Mouse (Mus musculus): ENCODE data around the gene Ipo13.
A peak's percentile ranks its signal among the peaks of the same experiment; 100 is the strongest.

The Ipo13 gene

GRCm38 (mm10) chr4:117914031-117914430, 768 bp downstream of the Ipo13 start:
- peak; percentile 30 for DNase-seq (ENCODE audit: low read depth, low spot score)

GRCm38 (mm10) chr4:117913421-117913820, 1.4 kb downstream of the Ipo13 start:
- no peak for DNase-seq (ENCODE audit: low read depth, low spot score)

GRCm38 (mm10) chr4:117912685-117913273, 2.0 kb downstream of the Ipo13 start:
- DNase-seq (ENCODE audit: low read depth, low spot score) = no peak

GRCm38 (mm10) chr4:117912131-117912561, 2.7 kb downstream of the Ipo13 start:
- no peak for DNase-seq (ENCODE audit: low read depth, low spot score)

GRCm38 (mm10) chr4:117908834-117909453, 5.9 kb downstream of the Ipo13 start:
- DNase-seq (ENCODE audit: low read depth, low spot score) = no peak

- no peak for DNase-seq (ENCODE audit: low read depth, low spot score)
These were observed 8.6 kb downstream of the Ipo13 start for GRCm38 (mm10) chr4:117906196-117906595.

GRCm38 (mm10) chr4:117904761-117905160, 10.0 kb downstream of the Ipo13 start:
- DNase-seq (ENCODE audit: low read depth, low spot score) = no peak

GRCm38 (mm10) chr4:117904094-117904493, 10.7 kb downstream of the Ipo13 start:
- no peak for DNase-seq (ENCODE audit: low read depth, low spot score)

- no peak for DNase-seq (ENCODE audit: low read depth, low spot score)
These were observed 16.7 kb downstream of the Ipo13 start for GRCm38 (mm10) chr4:117898111-117898510.

- no peak for DNase-seq (ENCODE audit: low read depth, low spot score)
These were observed 18.8 kb downstream of the Ipo13 start for GRCm38 (mm10) chr4:117896031-117896430.

- DNase-seq (ENCODE audit: low read depth, low spot score) = no peak
These were observed 19.5 kb downstream of the Ipo13 start for GRCm38 (mm10) chr4:117895339-117895738.

- DNase-seq (ENCODE audit: low read depth, low spot score) = no peak
These were observed 20.2 kb downstream of the Ipo13 start for GRCm38 (mm10) chr4:117894601-117895000.

GRCm38 (mm10) chr4:117893376-117893775, 21.4 kb downstream of the Ipo13 start:
- peak; percentile 49 for DNase-seq (ENCODE audit: low read depth, low spot score)

- peak; percentile 89 for DNase-seq (ENCODE audit: low read depth, low spot score)
These were observed 23.0 kb downstream of the Ipo13 start, which contains the start of gene Dph2 for GRCm38 (mm10) chr4:117891738-117892161. Dph2 (minus strand) TSS chr4:117892032.

- no peak for DNase-seq (ENCODE audit: low read depth, low spot score)
These were observed 24.0 kb downstream of the Ipo13 start for GRCm38 (mm10) chr4:117890750-117891149.

GRCm38 (mm10) chr4:117890031-117890430, 24.8 kb downstream of the Ipo13 start:
- no peak for DNase-seq (ENCODE audit: low read depth, low spot score)

GRCm38 (mm10) chr4:117889471-117889870, 25.3 kb downstream of the Ipo13 start:
- DNase-seq (ENCODE audit: low read depth, low spot score) = no peak

- no peak for DNase-seq (ENCODE audit: low read depth, low spot score)
These were observed 26.9 kb downstream of the Ipo13 start for GRCm38 (mm10) chr4:117887920-117888319.

GRCm38 (mm10) chr4:117887133-117887532, 27.7 kb downstream of the Ipo13 start, which contains the start of gene Atp6v0b:
Atp6v0b (minus strand) TSS chr4:117887333.
- peak; percentile 91 for DNase-seq (ENCODE audit: low read depth, low spot score)

- no peak for DNase-seq (ENCODE audit: low read depth, low spot score)
These were observed 28.2 kb downstream of the Ipo13 start for GRCm38 (mm10) chr4:117886644-117887043.

GRCm38 (mm10) chr4:117885994-117886393, 28.8 kb downstream of the Ipo13 start:
- DNase-seq (ENCODE audit: low read depth, low spot score) = no peak

- DNase-seq (ENCODE audit: low read depth, low spot score) = no peak
These were observed 29.7 kb downstream of the Ipo13 start for GRCm38 (mm10) chr4:117885093-117885492.

- DNase-seq (ENCODE audit: low read depth, low spot score) = no peak
These were observed 30.7 kb downstream of the Ipo13 start for GRCm38 (mm10) chr4:117884146-117884545.

All from A20 (cell line).